Mouse (Mus musculus) splenic B cell, adult 2 months (primary cell): ENCODE data around the gene Dglucy.

Experiments used
- DNase-seq: peaks from one replicate; pipeline ENCODE4 v3.0.0-alpha.2; 2011; ENCODE audit warnings: low read depth, low spot score
- H3K27me3 ChIP-seq: 2 replicates; pipeline ENCODE4 v1.6.1; 2012; ENCODE audit warnings: mild to moderate bottlenecking, low read length, moderate library complexity, mixed read lengths; ENCODE audit not compliant: control insufficient read depth, poor library complexity, insufficient read depth, severe bottlenecking
- H3K36me3 ChIP-seq: 2 replicates; pipeline ENCODE4 v1.6.1; 2012; ENCODE audit warnings: mild to moderate bottlenecking, low read length, moderate library complexity, mixed read lengths; ENCODE audit not compliant: control insufficient read depth, poor library complexity, insufficient read depth, severe bottlenecking

The Dglucy gene

GRCm38 (mm10) chr12:100868049-100868622 is 89.3 kb downstream of the Dglucy start:
- peaks cover 1% of the 10 kb centered on the region; the same call in 1 of the 2 replicates for H3K36me3 ChIP-seq
- no peak for DNase-seq
- H3K27me3 ChIP-seq, result no peaks in the 10 kb centered on the region

- DNase-seq, result no peak
- no peaks in the 10 kb centered on the region for H3K27me3 ChIP-seq
These were observed 92.4 kb downstream of the Dglucy start for GRCm38 (mm10) chr12:100871234-100871633.

GRCm38 (mm10) chr12:100871841-100872240 is 93.0 kb downstream of the Dglucy start:
- H3K27me3 ChIP-seq, result no peaks in the 10 kb centered on the region
- DNase-seq, result no peak
- H3K36me3 ChIP-seq, result peaks cover 1% of the 10 kb centered on the region; the same call in 1 of the 2 replicates

More at GRCm38 (mm10) chr12:100871234-100871633, 92.4 kb downstream of the Dglucy start:
- H3K36me3 ChIP-seq, result peaks cover 1% of the 10 kb centered on the region; the same call in 1 of the 2 replicates

GRCm38 (mm10) chr12:100873612-100874011 is 94.8 kb downstream of the Dglucy start:
- Histone ChIP-seq H3K36me3 (peaks cover 1% of the 10 kb centered on the region; the same call in 1 of the 2 replicates), H3K27me3 (no peaks in the 10 kb centered on the region)
- no peak for DNase-seq

GRCm38 (mm10) chr12:100875553-100875952 is 96.7 kb downstream of the Dglucy start:
- H3K27me3 ChIP-seq, result no peaks in the 10 kb centered on the region
- no peak for DNase-seq
- no peaks in the 10 kb centered on the region for H3K36me3 ChIP-seq

GRCm38 (mm10) chr12:100875960-100876359 is 97.1 kb downstream of the Dglucy start:
- no peaks in the 10 kb centered on the region for H3K27me3 ChIP-seq
- H3K36me3 ChIP-seq, result no peaks in the 10 kb centered on the region
- no peak for DNase-seq

GRCm38 (mm10) chr12:100877936-100878335 is 99.1 kb downstream of the Dglucy start:
- DNase-seq, result no peak
- Histone ChIP-seq H3K36me3 (no peaks in the 10 kb centered on the region), H3K27me3 (no peaks in the 10 kb centered on the region)

GRCm38 (mm10) chr12:100878556-100878955 is 99.7 kb downstream of the Dglucy start:
- Histone ChIP-seq H3K27me3 (no peaks in the 10 kb centered on the region), H3K36me3 (no peaks in the 10 kb centered on the region)
- no peak for DNase-seq

- H3K36me3 ChIP-seq, result no peaks in the 10 kb centered on the region
- no peaks in the 10 kb centered on the region for H3K27me3 ChIP-seq
- peak; percentile 61 for DNase-seq
These were observed 104.3 kb downstream of the Dglucy start for GRCm38 (mm10) chr12:100883168-100883567.

- peak; percentile 24 for DNase-seq
- Histone ChIP-seq H3K36me3 (no peaks in the 10 kb centered on the region), H3K27me3 (no peaks in the 10 kb centered on the region)
These were observed 106.7 kb downstream of the Dglucy start for GRCm38 (mm10) chr12:100885585-100885984.

GRCm38 (mm10) chr12:100886877-100887276 is 108.0 kb downstream of the Dglucy start:
- DNase-seq, result no peak
- Histone ChIP-seq H3K36me3 (no peaks in the 10 kb centered on the region), H3K27me3 (no peaks in the 10 kb centered on the region)

GRCm38 (mm10) chr12:100887801-100888258 is 109.0 kb downstream of the Dglucy start:
- H3K27me3 ChIP-seq, result no peaks in the 10 kb centered on the region
- no peaks in the 10 kb centered on the region for H3K36me3 ChIP-seq
- no peak for DNase-seq

- Histone ChIP-seq H3K27me3 (no peaks in the 10 kb centered on the region), H3K36me3 (no peaks in the 10 kb centered on the region)
- DNase-seq, result no peak
These were observed 111.7 kb downstream of the Dglucy start for GRCm38 (mm10) chr12:100890548-100890947.

- H3K27me3 ChIP-seq, result no peaks in the 10 kb centered on the region; the same call in 1 of the 2 replicates
- H3K36me3 ChIP-seq, result no peaks in the 10 kb centered on the region
- DNase-seq, result peak; percentile 35
These were observed 116.6 kb downstream of the Dglucy start for GRCm38 (mm10) chr12:100895504-100895903.

GRCm38 (mm10) chr12:100896661-100897060 is 117.8 kb downstream of the Dglucy start:
- DNase-seq, result no peak
- Histone ChIP-seq H3K27me3 (no peaks in the 10 kb centered on the region; the same call in 1 of the 2 replicates), H3K36me3 (no peaks in the 10 kb centered on the region)
